ENCODE assay signal across 14 mouse cellular contexts in genomic region chr5:62879530-62879929, GRCm38 (mm10).
A peak's percentile ranks its signal among the peaks of the same experiment; 100 is the strongest.
DNase-seq lines count a peak whose midpoint lies in the region.
"Had no signal": no experiment of that assay in that cellular context is flagged by ENCODE, and none has a peak within 500 bp of the region (broad histone marks: within the 10 kb centered on the region; RNA-seq: fewer than 3 reads in every experiment).

No protein-coding gene starts in this region.

- DNase-seq in fat pad, adult 2 months (ENCODE audit: extremely low read depth, low read depth, low spot score), result peak; percentile 56
- DNase-seq in gonadal fat pad, adult 2 months (ENCODE audit: low read depth), result peak; percentile 68
- DNase-seq in urinary bladder, postnatal 14 days (ENCODE audit: low spot score), result no peak
- no peak for DNase-seq in adrenal gland, postnatal 14 days
- DNase-seq: adrenal gland, adult 2 months; adrenal gland, adult 8-10 months; adrenal gland, postnatal 10 days; adrenal gland, postnatal 25 days; adrenal gland, postnatal 36 days; B cell, adult 2 months; cerebellum, adult 11 months; cerebellum, adult 11-12 months; cerebellum, adult 18-20 months; cerebellum, adult 2 months had no signal

Comparison
In these comparisons a context has a peak if more than half of its experiments do, and no peak if none do; other contexts are left out.
1. DNase-seq: peak in fat pad, adult 2 months (single experiment) and gonadal fat pad, adult 2 months (single experiment); none in urinary bladder, postnatal 14 days (single experiment) and adrenal gland, postnatal 14 days (single experiment).